Mouse (Mus musculus) monocyte, adult 2 months (primary cell): ENCODE measurements around the gene Mccc2.
"Not testable (repeated sequence)": the region's sequence is repeated elsewhere in the genome, so short reads cannot be mapped to it uniquely, and the experiment has no call there.

Source experiments
- DNase-seq, 2 experiments: peaks; one replicate each; pipeline ENCODE4 v3.0.0; 2022; ENCODE audit warnings: low spot score in 2 of 2, low read depth in 1 of 2

The Mccc2 gene

GRCm38 (mm10) chr13:100014906-100015895 lies at the start of gene Mccc2:
Gene Mccc2 (minus strand): TSS chr13:100015639.
- DNase-seq, result peak; percentile 20 to 42

GRCm38 (mm10) chr13:100063936-100064335 lies 48.5 kb upstream of the Mccc2 start:
- no peak for DNase-seq

- not testable (repeated sequence) for DNase-seq
These were observed 42.3 kb upstream of the Mccc2 start for GRCm38 (mm10) chr13:100057738-100058137.

- DNase-seq, result no peak
These were observed 10.6 kb upstream of the Mccc2 start for GRCm38 (mm10) chr13:100026013-100026412.

- no peak for DNase-seq
These were observed 1.5 kb upstream of the Mccc2 start for GRCm38 (mm10) chr13:100016891-100017290.

- no peak for DNase-seq
These were observed 498 bp upstream of the Mccc2 start for GRCm38 (mm10) chr13:100015937-100016336.

GRCm38 (mm10) chr13:100005911-100006496 lies 9.4 kb downstream of the Mccc2 start:
- no peak for DNase-seq

GRCm38 (mm10) chr13:100001790-100002196 lies 13.6 kb downstream of the Mccc2 start:
- peak; percentile 10 to 65 for DNase-seq

GRCm38 (mm10) chr13:99999078-99999477 lies 16.4 kb downstream of the Mccc2 start:
- no peak for DNase-seq

GRCm38 (mm10) chr13:99998099-99998498 lies 17.3 kb downstream of the Mccc2 start:
- DNase-seq, result no peak

GRCm38 (mm10) chr13:99989592-99989991 lies 25.8 kb downstream of the Mccc2 start:
- DNase-seq, result no peak

GRCm38 (mm10) chr13:99983320-99983719 lies 32.1 kb downstream of the Mccc2 start:
- DNase-seq, result no peak

- DNase-seq, result no peak
These were observed 36.0 kb downstream of the Mccc2 start for GRCm38 (mm10) chr13:99979406-99979805.

- no peak for DNase-seq
These were observed 45.4 kb downstream of the Mccc2 start for GRCm38 (mm10) chr13:99970089-99970488.

- no peak for DNase-seq
These were observed 48.3 kb downstream of the Mccc2 start for GRCm38 (mm10) chr13:99967013-99967678.

- DNase-seq, result no peak
These were observed 51.6 kb downstream of the Mccc2 start for GRCm38 (mm10) chr13:99963814-99964213.

GRCm38 (mm10) chr13:99961661-99962060 lies 53.8 kb downstream of the Mccc2 start:
- no peak for DNase-seq

- peak; percentile 7 to 26 for DNase-seq
These were observed 59.9 kb downstream of the Mccc2 start for GRCm38 (mm10) chr13:99955591-99955944.

- DNase-seq, result no peak
These were observed 60.4 kb downstream of the Mccc2 start for GRCm38 (mm10) chr13:99954902-99955590.

GRCm38 (mm10) chr13:99947417-99947816 lies 68.0 kb downstream of the Mccc2 start:
- no peak for DNase-seq

- no peak for DNase-seq
These were observed 71.9 kb downstream of the Mccc2 start for GRCm38 (mm10) chr13:99943525-99943924.
